Mouse (Mus musculus) brain, embryonic 14.5 days (tissue): ENCODE measurements around the gene Atxn7. TPM values are rescaled to one million over a fixed set of nuclear protein-coding genes. Genes with fewer than 3 reads are reported as not detected.

Experiments
- DNase-seq: peaks from one replicate; pipeline ENCODE4 v3.0.0-alpha.2; 2011; ENCODE audit warnings: low read depth
- CTCF ChIP-seq: fragments of 200-500 bp; IDR thresholded peaks from 2 replicates; pipeline ENCODE4 v1.5.1; 2012; ENCODE audit warnings: inconsistent platforms, mild to moderate bottlenecking, moderate library complexity, borderline replicate concordance; ENCODE audit not compliant: insufficient read depth, insufficient read length; ENCODE audit errors: extremely low read depth
- POLR2A ChIP-seq: fragments of 200-500 bp; IDR thresholded peaks from 2 replicates; pipeline ENCODE4 v1.6.1; 2012; ENCODE audit warnings: mild to moderate bottlenecking, inconsistent platforms, borderline replicate concordance; ENCODE audit not compliant: poor library complexity, insufficient read depth, insufficient read length, severe bottlenecking; ENCODE audit errors: extremely low read depth
- polyA plus RNA-seq: library from polyadenylated mRNA; depleted of rRNA; stranded (reverse); fragments of >200 nt; gene quantifications from 2 replicates; pipeline ENCODE4 v1.2.3, GENCODE M21; 2012

Atxn7 gene
- polyA plus RNA-seq, 1 experiment: 19.5 TPM

GRCm38 (mm10) chr14:13995206-13996097, 34.2 kb downstream of the Atxn7 start:
- no peak for DNase-seq
- TF ChIP-seq POLR2A: no peak
- TF ChIP-seq CTCF: no peak

- DNase-seq: no peak
- no peak for TF ChIP-seq POLR2A
- no peak for TF ChIP-seq CTCF
These were observed 41.5 kb downstream of the Atxn7 start for GRCm38 (mm10) chr14:14002771-14003170.

- TF ChIP-seq POLR2A (no peak), CTCF (no peak)
- DNase-seq: no peak
These were observed 48.5 kb downstream of the Atxn7 start for GRCm38 (mm10) chr14:14009712-14010111.

DNA sequence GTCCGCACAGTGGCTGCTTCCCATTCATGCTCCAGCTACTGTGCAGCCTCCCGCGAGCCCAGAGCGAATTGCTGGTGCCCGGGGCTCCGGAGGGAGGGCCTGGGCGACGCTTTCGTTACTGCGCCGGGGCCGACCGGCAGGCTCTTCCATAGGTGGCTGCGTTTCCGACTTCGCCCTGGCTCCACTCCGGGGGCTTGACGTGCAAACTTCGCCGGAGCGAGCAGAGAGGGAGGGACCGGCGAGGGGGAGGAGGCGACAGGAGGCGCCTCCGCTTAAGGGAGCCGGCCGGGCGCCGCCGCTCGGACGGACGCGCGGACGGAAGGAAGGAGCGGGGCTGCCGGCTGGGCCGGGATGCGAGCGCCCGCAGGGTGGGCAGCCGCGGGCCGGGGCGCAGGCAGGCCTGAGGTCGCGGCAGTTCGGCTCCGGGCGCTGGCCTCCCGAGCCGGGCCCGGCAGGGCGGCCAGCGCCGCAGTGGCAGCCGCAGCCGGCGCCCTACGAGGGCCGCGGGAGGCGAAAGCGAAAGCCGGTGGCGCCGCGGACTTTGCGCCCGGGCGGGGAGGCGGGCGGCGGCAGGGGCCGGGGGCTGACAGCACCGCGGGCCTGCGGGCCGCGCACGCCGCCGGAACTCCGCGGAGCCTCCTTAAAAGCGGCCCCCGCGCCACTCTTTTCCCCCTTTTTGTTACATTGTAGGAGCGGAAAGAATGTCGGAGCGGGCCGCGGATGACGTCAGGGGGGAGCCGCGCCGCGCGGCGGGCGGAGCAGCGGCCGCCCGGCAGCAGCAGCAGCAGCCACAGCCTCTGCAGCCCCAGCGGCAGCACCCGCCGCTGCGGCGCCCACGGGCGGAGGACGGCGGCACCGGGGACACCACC, 51.4 kb downstream of the Atxn7 start:
- DNase-seq: peak; percentile 95
- peak; percentile 80 for TF ChIP-seq POLR2A
- no peak for TF ChIP-seq CTCF

- DNase-seq: peak; percentile 53
- TF ChIP-seq CTCF (no peak), POLR2A (no peak)
These were observed 52.0 kb downstream of the Atxn7 start for GRCm38 (mm10) chr14:14013252-14013711.

- no peak for DNase-seq
- TF ChIP-seq POLR2A: no peak
- no peak for TF ChIP-seq CTCF
These were observed 53.6 kb downstream of the Atxn7 start for GRCm38 (mm10) chr14:14014636-14015375.

DNA sequence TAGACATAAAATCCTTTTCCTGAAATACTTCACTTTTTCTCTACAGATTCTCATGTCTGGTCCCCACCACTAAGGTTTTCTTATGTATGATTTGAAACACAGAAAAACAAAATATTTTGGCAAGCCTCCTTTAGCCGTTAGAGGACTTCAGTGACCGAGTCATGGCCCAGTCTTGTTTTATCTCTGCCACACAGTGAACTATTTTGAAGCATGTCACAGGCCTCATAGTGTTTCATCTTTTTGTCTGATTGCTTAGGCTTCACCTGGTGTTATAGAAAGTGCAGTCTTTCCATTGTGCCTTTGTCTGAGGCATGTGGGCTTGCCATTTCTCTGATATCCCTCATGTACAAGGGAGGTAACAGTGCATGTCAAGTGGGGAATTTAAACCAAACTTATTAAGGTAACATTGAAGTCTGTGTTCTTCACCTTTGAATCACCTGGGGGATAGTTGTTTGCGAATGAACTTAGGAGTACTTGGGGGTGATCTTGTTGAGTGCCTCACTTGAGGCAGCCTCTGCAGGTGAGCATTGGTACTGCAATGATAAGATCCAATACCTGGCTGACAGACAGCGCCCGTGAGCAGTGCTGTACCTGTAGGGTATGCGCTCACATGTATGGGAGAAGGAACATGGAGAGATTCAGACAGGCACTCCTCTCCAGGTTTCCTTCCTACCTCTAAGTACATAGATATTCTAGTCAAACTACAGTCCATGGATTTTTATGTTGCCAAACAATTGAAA, 58.1 kb downstream of the Atxn7 start:
- TF ChIP-seq POLR2A (no peak), CTCF (peak; percentile 52; the same call in 1 of the 2 replicates)
- no peak for DNase-seq

DNA sequence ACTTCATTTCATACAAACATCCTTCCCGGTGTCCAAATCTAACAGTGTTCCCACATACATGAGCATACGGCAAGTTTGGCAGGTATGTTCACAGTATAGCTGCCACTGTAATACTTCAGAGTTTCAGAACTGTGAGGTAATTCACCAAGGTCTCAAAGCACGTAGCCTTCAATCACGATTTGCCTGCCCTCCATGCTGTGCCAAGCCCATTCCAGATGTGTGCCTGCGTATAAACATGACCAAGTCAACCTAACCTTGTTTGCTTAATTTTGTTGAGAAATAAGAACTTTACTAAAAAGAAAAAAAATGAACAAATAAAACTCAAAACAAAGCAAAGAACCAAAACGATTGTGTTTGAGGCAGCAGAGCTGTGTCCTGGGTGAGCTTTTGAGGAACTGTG, 60.0 kb downstream of the Atxn7 start:
- no peak for TF ChIP-seq CTCF
- no peak for TF ChIP-seq POLR2A
- DNase-seq: no peak

- DNase-seq: no peak
- TF ChIP-seq CTCF (no peak), POLR2A (no peak)
These were observed 64.6 kb downstream of the Atxn7 start for GRCm38 (mm10) chr14:14025870-14026269.

DNA sequence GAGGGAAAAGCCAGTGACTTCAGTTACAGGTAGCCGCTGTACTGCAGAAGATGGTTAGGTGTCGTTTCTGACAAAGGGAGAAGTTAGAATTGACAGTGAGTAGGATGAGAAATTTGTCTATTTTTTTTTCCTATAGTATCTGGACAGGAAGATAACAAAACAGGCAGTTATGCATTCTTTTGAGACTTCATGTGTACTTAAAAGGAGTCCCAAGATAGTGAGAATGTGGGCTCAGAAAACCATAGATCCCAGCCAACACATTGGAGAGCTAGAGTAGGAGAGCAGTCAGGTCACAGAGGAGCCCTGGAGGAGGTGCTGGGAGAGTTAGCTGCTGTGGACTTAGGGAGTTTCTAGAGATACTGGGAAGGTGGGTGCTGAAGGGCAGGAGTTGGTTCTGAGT, 69.4 kb downstream of the Atxn7 start:
- TF ChIP-seq POLR2A (no peak), CTCF (no peak)
- DNase-seq: no peak

DNA sequence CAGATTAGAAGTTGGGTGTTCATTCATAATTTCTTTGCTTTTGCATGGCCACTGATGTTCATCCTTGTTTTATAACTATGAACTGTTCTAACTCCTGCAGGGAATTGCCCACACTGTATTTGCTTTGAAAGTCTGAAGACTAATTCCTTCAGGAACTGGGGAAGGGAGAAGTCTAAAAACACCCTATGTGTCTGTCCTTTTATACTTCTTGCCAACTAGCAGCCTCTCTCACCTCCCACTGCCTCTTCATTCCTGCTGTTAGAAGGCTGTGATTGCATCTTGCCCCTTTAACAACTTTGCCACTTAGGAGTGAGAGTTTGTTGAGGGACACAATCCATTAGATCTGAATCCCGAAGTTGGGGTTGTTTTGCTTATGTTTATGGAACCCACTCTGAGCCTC, 71.6 kb downstream of the Atxn7 start:
- DNase-seq: no peak
- no peak for TF ChIP-seq POLR2A
- no peak for TF ChIP-seq CTCF
